Mouse (Mus musculus): ENCODE measurements around the gene Ier5. TPM values are rescaled to one million over a fixed set of nuclear protein-coding genes. Genes with fewer than 3 reads are reported as not detected.

Gene Ier5
- polyA plus RNA-seq, 1 experiment = not detected

- peaks cover 48% of the 10 kb centered on the region for H3K4me1 ChIP-seq (ENCODE audit: control insufficient read depth, insufficient read depth, low read length)
- H3K27ac ChIP-seq (ENCODE audit: insufficient read depth, low read depth, low read length) = peak overlapping the region; percentile 97
- no peak for TF ChIP-seq CTCF (IDR thresholded peaks at IDR 0.05; ENCODE audit: insufficient read depth, low read depth, low read length)
- TF ChIP-seq POLR2A (IDR thresholded peaks at IDR 0.05; ENCODE audit: insufficient read depth, low read depth, low read length) = no peak
- H3K4me3 ChIP-seq (ENCODE audit: insufficient read depth, low read depth, low read length) = no peak overlapping the region
- 16% methylated on average over 4 of the region's 4 CpGs for WGBS
Observed at GRCm38 (mm10) chr1:155086893-155087292, 12.5 kb downstream of the Ier5 start.

GRCm38 (mm10) chr1:155086416-155086815, 13.0 kb downstream of the Ier5 start:
- peaks cover 45% of the 10 kb centered on the region for H3K4me1 ChIP-seq (ENCODE audit: control insufficient read depth, insufficient read depth, low read length)
- WGBS = 10% methylated on average over 7 of the region's 7 CpGs
- H3K4me3 ChIP-seq (ENCODE audit: insufficient read depth, low read depth, low read length) = no peak overlapping the region
- TF ChIP-seq POLR2A (IDR thresholded peaks at IDR 0.05; ENCODE audit: insufficient read depth, low read depth, low read length) = no peak
- TF ChIP-seq CTCF (IDR thresholded peaks at IDR 0.05; ENCODE audit: insufficient read depth, low read depth, low read length) = no peak
- peak overlapping the region; percentile 97 for H3K27ac ChIP-seq (ENCODE audit: insufficient read depth, low read depth, low read length)

- 0 out of 2 replicates have a peak overlapping the region, but pooled peaks have one; percentile 12 for H3K27ac ChIP-seq (ENCODE audit: insufficient read depth, low read depth, low read length)
- no peak for TF ChIP-seq CTCF (IDR thresholded peaks at IDR 0.05; ENCODE audit: insufficient read depth, low read depth, low read length)
- TF ChIP-seq POLR2A (IDR thresholded peaks at IDR 0.05; ENCODE audit: insufficient read depth, low read depth, low read length) = no peak
- no peak overlapping the region for H3K4me3 ChIP-seq (ENCODE audit: insufficient read depth, low read depth, low read length)
- 55% methylated on average over 8 of the region's 8 CpGs for WGBS
- H3K4me1 ChIP-seq (ENCODE audit: control insufficient read depth, insufficient read depth, low read length) = peaks cover 36% of the 10 kb centered on the region
Observed at GRCm38 (mm10) chr1:155084839-155085238, 14.6 kb downstream of the Ier5 start.

- no peak for TF ChIP-seq CTCF (IDR thresholded peaks at IDR 0.05; ENCODE audit: insufficient read depth, low read depth, low read length)
- no peak for TF ChIP-seq POLR2A (IDR thresholded peaks at IDR 0.05; ENCODE audit: insufficient read depth, low read depth, low read length)
- Histone ChIP-seq H3K4me1 (ENCODE audit: control insufficient read depth, insufficient read depth, low read length) (peaks cover 34% of the 10 kb centered on the region), H3K4me3 (ENCODE audit: insufficient read depth, low read depth, low read length) (peak overlapping the region; percentile 60), H3K27ac (ENCODE audit: insufficient read depth, low read depth, low read length) (peak overlapping the region; percentile 96)
- WGBS = 2% methylated on average over 76 of the region's 77 CpGs
Observed at GRCm38 (mm10) chr1:155083271-155084265, 15.9 kb downstream of the Ier5 start.

- H3K4me3 ChIP-seq (ENCODE audit: insufficient read depth, low read depth, low read length) = peak overlapping the region; percentile 50
- peaks cover 34% of the 10 kb centered on the region for H3K4me1 ChIP-seq (ENCODE audit: control insufficient read depth, insufficient read depth, low read length)
- under 1% methylated on average over 16 of the region's 18 CpGs for WGBS
- no peak for TF ChIP-seq POLR2A (IDR thresholded peaks at IDR 0.05; ENCODE audit: insufficient read depth, low read depth, low read length)
- TF ChIP-seq CTCF (IDR thresholded peaks at IDR 0.05; ENCODE audit: insufficient read depth, low read depth, low read length) = no peak
- peak overlapping the region; percentile 96 for H3K27ac ChIP-seq (ENCODE audit: insufficient read depth, low read depth, low read length)
Observed at GRCm38 (mm10) chr1:155082965-155083268, 16.5 kb downstream of the Ier5 start.

- TF ChIP-seq CTCF (IDR thresholded peaks at IDR 0.05; ENCODE audit: insufficient read depth, low read depth, low read length) = no peak
- no peak for TF ChIP-seq POLR2A (IDR thresholded peaks at IDR 0.05; ENCODE audit: insufficient read depth, low read depth, low read length)
- Histone ChIP-seq H3K4me3 (ENCODE audit: insufficient read depth, low read depth, low read length) (peak overlapping the region; percentile 50), H3K27ac (ENCODE audit: insufficient read depth, low read depth, low read length) (peak overlapping the region; percentile 96), H3K4me1 (ENCODE audit: control insufficient read depth, insufficient read depth, low read length) (peaks cover 36% of the 10 kb centered on the region)
- WGBS = 23% methylated on average over 11 of the region's 11 CpGs
Observed at GRCm38 (mm10) chr1:155082158-155082964, 17.1 kb downstream of the Ier5 start.

GRCm38 (mm10) chr1:155077675-155078074, 21.8 kb downstream of the Ier5 start:
- Histone ChIP-seq H3K4me3 (ENCODE audit: insufficient read depth, low read depth, low read length) (no peak overlapping the region), H3K27ac (ENCODE audit: insufficient read depth, low read depth, low read length) (no peak overlapping the region), H3K4me1 (ENCODE audit: control insufficient read depth, insufficient read depth, low read length) (peaks cover 28% of the 10 kb centered on the region)
- TF ChIP-seq CTCF (IDR thresholded peaks at IDR 0.05; ENCODE audit: insufficient read depth, low read depth, low read length) (no peak), POLR2A (IDR thresholded peaks at IDR 0.05; ENCODE audit: insufficient read depth, low read depth, low read length) (no peak)
- 89% methylated on average over 3 of the region's 3 CpGs for WGBS

GRCm38 (mm10) chr1:155075856-155076255, 23.6 kb downstream of the Ier5 start:
- 96% methylated on average over 7 of the region's 7 CpGs for WGBS
- TF ChIP-seq POLR2A (IDR thresholded peaks at IDR 0.05; ENCODE audit: insufficient read depth, low read depth, low read length) = no peak
- no peak for TF ChIP-seq CTCF (IDR thresholded peaks at IDR 0.05; ENCODE audit: insufficient read depth, low read depth, low read length)
- no peak overlapping the region for H3K27ac ChIP-seq (ENCODE audit: insufficient read depth, low read depth, low read length)
- no peak overlapping the region for H3K4me3 ChIP-seq (ENCODE audit: insufficient read depth, low read depth, low read length)
- peaks cover 36% of the 10 kb centered on the region for H3K4me1 ChIP-seq (ENCODE audit: control insufficient read depth, insufficient read depth, low read length)
